In the genomic region with DNA sequence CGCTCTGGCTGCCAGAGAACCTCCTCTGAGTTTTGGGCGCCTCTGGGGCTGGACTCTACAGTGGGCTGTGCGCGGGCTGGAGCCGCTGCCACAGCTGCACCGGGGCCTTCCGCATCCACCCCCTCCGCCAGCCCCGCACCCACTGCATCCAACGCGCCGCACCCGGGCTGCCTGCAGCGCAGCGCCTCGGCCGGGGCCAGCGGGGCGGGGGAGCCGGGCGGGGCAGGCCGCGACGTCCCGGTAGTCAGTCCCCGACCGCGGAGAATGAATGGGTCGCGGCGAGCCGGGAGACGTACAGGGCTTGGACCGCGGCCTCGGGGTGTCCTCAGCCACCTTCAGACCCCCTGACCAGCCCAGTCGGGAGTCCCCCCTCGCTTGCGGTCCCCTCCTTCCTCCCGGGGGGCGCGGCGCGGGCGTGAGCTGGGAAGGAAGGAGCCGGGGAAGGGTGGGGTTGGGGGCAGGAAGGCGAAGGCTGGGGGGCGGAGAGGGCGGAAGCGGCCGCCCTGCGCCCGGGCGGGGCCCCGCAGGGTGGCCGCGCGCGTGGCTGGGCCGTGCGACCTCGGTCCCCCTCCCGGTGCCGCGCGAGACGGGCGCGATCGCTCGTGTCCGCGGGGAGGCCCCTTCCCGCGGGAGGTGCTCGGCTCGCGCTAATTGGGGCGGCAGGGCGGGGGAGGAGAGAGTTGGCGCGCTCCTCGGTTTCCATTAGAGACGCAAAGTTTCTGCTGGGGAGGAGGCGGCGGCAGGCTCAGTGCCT, we compare ENCODE assay signal across 7 mouse cellular contexts. TPM values are rescaled to one million over a fixed set of nuclear protein-coding genes. Genes with fewer than 3 reads are reported as not detected.
DNase-seq lines count a peak whose midpoint lies in the region; ATAC-seq and TF ChIP-seq lines count a peak whose summit lies in the region.

No protein-coding gene starts in this region.

- peak overlapping the region; percentile 88 for H3K27ac ChIP-seq in hindbrain, postnatal 0 days

- peak overlapping the region; percentile 98 for H3K4me3 ChIP-seq in hindbrain, postnatal 0 days (ENCODE audit: low read length)

- intact Hi-C loops in left cerebral cortex, postnatal 36 days (cut with DNase I), result loop anchor here (1.0 to 10.0 kb wide), 7 partner anchors 13 to 372 kb away; no protein-coding TSS in a partner anchor

- DNase-seq in adipocyte (ENCODE audit: low spot score), result peak; percentile 50
- DNase-seq in cerebellum, postnatal 36 days, result peak; percentile 67 to 75
- DNase-seq in gastrocnemius, postnatal 10 days, result peak; percentile 67
- peak; percentile 78 for DNase-seq in hindbrain, postnatal 0 days (ENCODE audit: low spot score)
- peak; percentile 65 to 83 for DNase-seq in left cerebral cortex, postnatal 36 days (ENCODE audit: low spot score in 2 of 2)
- DNase-seq in right cerebral cortex, postnatal 36 days (ENCODE audit: low spot score in 2 of 2), result peak; percentile 68 to 75

- no peaks in the 10 kb centered on the region for H3K27me3 ChIP-seq in hindbrain, postnatal 0 days (ENCODE audit: insufficient read depth, low read length)

- H3K4me2 ChIP-seq in hindbrain, postnatal 0 days (ENCODE audit: low read depth, low read length), result peak overlapping the region; percentile 84

- no peak for TF ChIP-seq CTCF in hindbrain, postnatal 0 days (IDR thresholded peaks at IDR 0.05; ENCODE audit: low read depth)

- no peaks in the 10 kb centered on the region for H3K9me3 ChIP-seq in hindbrain, postnatal 0 days (ENCODE audit: low read length)

- H3K36me3 ChIP-seq in hindbrain, postnatal 0 days (ENCODE audit: insufficient read depth, low read length), result peaks cover 18% of the 10 kb centered on the region

- H3K9ac ChIP-seq in hindbrain, postnatal 0 days (replicated peaks; ENCODE audit: low read length), result peak overlapping the region; percentile 99

- H3K4me1 ChIP-seq in hindbrain, postnatal 0 days (ENCODE audit: insufficient read depth, low read length), result peaks cover 5% of the 10 kb centered on the region; the same call in 1 of the 2 replicates

- peak; percentile 69 for ATAC-seq in hindbrain, postnatal 0 days
- ATAC-seq in megakaryocyte-erythroid progenitor cell, adult 5-6 weeks (replicated peaks; ENCODE audit: low FRiP score, low TSS enrichment, poor library complexity, severe bottlenecking), result peak; percentile 44

- under 1% methylated on average over 50 of the region's 86 CpGs for WGBS in hindbrain, postnatal 0 days

RNA-seq across cellular contexts. Expression of a gene that starts 0.8 kb away (rescaled TPM):
- total RNA-seq in gastrocnemius, postnatal 10 days (2021), result 100 to 1,000 TPM; 360 to 362 TPM
- 1,139 and 1,416 TPM in 2 replicates for total RNA-seq in hindbrain, postnatal 0 days (2014; rRNA removed)
- 4,078 and 4,190 TPM in 2 replicates for polyA plus RNA-seq in hindbrain, postnatal 0 days (2015; fragmentation: Nextera tagmentation; extraction: Ambion mirVana)
- 1,000 to 10,000 TPM; 2,172 to 2,300 TPM for total RNA-seq in left cerebral cortex, postnatal 36 days (2021)
- total RNA-seq in megakaryocyte-erythroid progenitor cell, adult 5-6 weeks (2014; fragmentation: Nextera tagmentation), result 102 and 137 TPM in 2 replicates
- 509 and 519 TPM in 2 replicates for total RNA-seq in megakaryocyte-erythroid progenitor cell, adult 5-6 weeks (2017)

RNA-seq across cellular contexts. Expression of a gene that starts 40.6 kb away (rescaled TPM):
- 10 to 100 TPM; 11.1 to 11.2 TPM for total RNA-seq in gastrocnemius, postnatal 10 days (2021)
- 20.2 and 20.5 TPM in 2 replicates for total RNA-seq in hindbrain, postnatal 0 days (2014; rRNA removed)
- polyA plus RNA-seq in hindbrain, postnatal 0 days (2015; fragmentation: Nextera tagmentation; extraction: Ambion mirVana), result 11.8 and 13.6 TPM in 2 replicates
- total RNA-seq in left cerebral cortex, postnatal 36 days (2021), result 10 to 100 TPM; 18.3 to 22.8 TPM
- 10.4 and 14.9 TPM in 2 replicates for total RNA-seq in megakaryocyte-erythroid progenitor cell, adult 5-6 weeks (2014; fragmentation: Nextera tagmentation)
- total RNA-seq in megakaryocyte-erythroid progenitor cell, adult 5-6 weeks (2017), result 34.5 and 36.1 TPM in 2 replicates

Comparison
In these comparisons a context has a peak if more than half of its experiments do, and no peak if none do; other contexts are left out.
1. Peak in every context shown above with its lines: DNase-seq, ATAC-seq, H3K4me3 ChIP-seq and H3K27ac ChIP-seq.